Mouse (Mus musculus) forebrain, postnatal 0 days (tissue): Measurements from ENCODE around the gene Neurod1. TPM values are rescaled to one million over a fixed set of nuclear protein-coding genes. Genes with fewer than 3 reads are reported as not detected.
A peak's percentile ranks its signal among the peaks of the same experiment; 100 is the strongest.

Experiments
- ATAC-seq: fragments of 200-750 bp; cut with Nextera tagmentation; 2 replicates; pipeline ENCODE4 v1.8.0; 2017; ENCODE audit warnings: mild to moderate bottlenecking, moderate library complexity
- DNase-seq: peaks from one replicate; pipeline ENCODE4 v3.0.0-alpha.2; 2015
- H3K27ac ChIP-seq: fragments of 300-500 bp; sonication (generic); 2 replicates; pipeline ENCODE4 v1.5.1; 2014; ENCODE audit warnings: low read depth, mild to moderate bottlenecking, antibody characterized with exemption, low read length, moderate library complexity, mixed read lengths
- H3K27me3 ChIP-seq: fragments of 300-500 bp; sonication (generic); 2 replicates; pipeline ENCODE4 v1.6.1; 2014; ENCODE audit warnings: mild to moderate bottlenecking, low read length, mixed read lengths; ENCODE audit not compliant: insufficient read depth
- H3K36me3 ChIP-seq: fragments of 300-500 bp; sonication (generic); 2 replicates; pipeline ENCODE4 v1.6.1; 2014; ENCODE audit warnings: mild to moderate bottlenecking, moderate library complexity; ENCODE audit not compliant: insufficient read depth
- H3K4me1 ChIP-seq: fragments of 300-500 bp; sonication (generic); 2 replicates; pipeline ENCODE4 v1.6.1; 2014; ENCODE audit warnings: antibody characterized with exemption; ENCODE audit not compliant: insufficient read depth
- H3K4me2 ChIP-seq: fragments of 300-500 bp; sonication (generic); 2 replicates; pipeline ENCODE4 v1.6.1; 2014; ENCODE audit warnings: low read depth, mild to moderate bottlenecking, moderate library complexity
- H3K4me3 ChIP-seq: fragments of 300-500 bp; sonication (generic); 2 replicates; pipeline ENCODE4 v1.5.1; 2014; ENCODE audit warnings: low read depth, low read length, mixed read lengths
- H3K9ac ChIP-seq: fragments of 300-500 bp; sonication (generic); 2 replicates; pipeline ENCODE4 v1.6.1; 2014; ENCODE audit warnings: mild to moderate bottlenecking
- H3K9me3 ChIP-seq: fragments of 300-500 bp; sonication (generic); 2 replicates; pipeline ENCODE4 v1.6.1; 2016; ENCODE audit warnings: low read length
- CTCF ChIP-seq: sonication (generic); IDR thresholded peaks from 2 replicates; pipeline ENCODE4 v1.5.1; 2016; ENCODE audit warnings: antibody characterized with exemption, control low read depth, low read depth
- WGBS: fragments of 180-500 bp; shearing (Covaris S2); extraction: QIAGEN DNeasy Blood & Tissue Kit; methylation state at CpG from one replicate; pipeline ENCODE4 v1.1.7; 2014; 5-methylcytosine and 5-hydroxymethylcytosine counted together
- polyA plus RNA-seq: library from polyadenylated mRNA; unstranded; fragments of >200 nt; fragmentation: Nextera tagmentation; extraction: Ambion mirVana; gene quantifications from 2 replicates; pipeline ENCODE4 v1.2.1, GENCODE M21; 2015
- total RNA-seq: library from RNA; depleted of rRNA; stranded (reverse); fragments of >200 nt; gene quantifications from 2 replicates; pipeline ENCODE4 v1.2.3, GENCODE M21; 2014; rRNA removed

The Neurod1 gene
- total RNA-seq: 14.2 and 15.9 TPM in 2 replicates
- polyA plus RNA-seq: 29.8 and 43.0 TPM in 2 replicates

DNA sequence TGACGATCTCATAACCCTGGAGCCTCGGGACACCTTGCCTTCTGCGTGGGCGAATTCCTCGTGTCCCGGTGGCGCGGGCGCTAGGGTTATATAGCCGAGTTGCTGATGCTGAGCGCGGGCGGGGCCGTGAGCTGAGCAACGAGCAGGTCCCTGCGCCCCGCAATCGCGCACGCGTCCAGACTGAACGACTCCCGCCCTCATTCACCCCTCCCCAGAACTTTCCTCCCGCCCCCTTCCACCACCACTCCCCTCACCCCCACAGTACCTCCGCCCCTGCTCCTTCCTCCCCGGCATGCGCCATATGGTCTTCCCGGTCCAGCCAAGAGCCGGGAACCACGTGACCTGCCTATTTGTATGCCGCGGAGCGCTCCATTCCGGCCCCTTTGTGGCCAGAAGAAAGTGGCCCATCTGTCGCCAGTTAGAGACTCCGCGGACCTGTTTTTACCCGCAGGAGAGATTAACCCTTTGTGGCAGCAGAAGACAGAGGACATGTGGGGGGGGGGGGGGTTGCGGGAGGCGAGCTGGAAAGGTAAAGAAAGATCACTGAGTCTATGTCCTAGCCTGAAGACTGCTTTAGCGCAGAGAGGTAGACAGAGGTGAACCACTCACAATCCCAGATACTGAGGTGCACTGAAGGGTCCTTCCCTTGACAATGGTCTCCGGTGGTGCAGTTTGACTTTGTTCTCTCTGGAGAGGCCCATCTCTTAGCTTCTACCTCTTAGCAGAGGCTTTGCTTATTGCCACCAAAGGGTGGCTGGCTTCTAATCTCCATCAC, at the start of gene Neurod1, which contains the start of gene Cerkl:
Neurod1 (minus strand) TSS at position 177 of the 775 bp plus-strand sequence.
Cerkl (minus strand) TSS at position 211 of the 775 bp plus-strand sequence.
- ATAC-seq (peak; percentile 81), DNase-seq (peak; percentile 85)
- 5% methylated on average over 42 of the region's 42 CpGs for WGBS
- Histone ChIP-seq H3K27me3 (peaks cover 29% of the 10 kb centered on the region), H3K4me2 (peak within 1 kb of the TSS; percentile 59), H3K4me1 (peaks cover 12% of the 10 kb centered on the region), H3K9me3 (no peaks in the 10 kb centered on the region), H3K36me3 (no peaks in the 10 kb centered on the region), H3K9ac (peak within 1 kb of the TSS; percentile 50), H3K4me3 (peak within 1 kb of the TSS; percentile 48), H3K27ac (peak within 1 kb of the TSS; percentile 69)
- no peak for TF ChIP-seq CTCF

DNA sequence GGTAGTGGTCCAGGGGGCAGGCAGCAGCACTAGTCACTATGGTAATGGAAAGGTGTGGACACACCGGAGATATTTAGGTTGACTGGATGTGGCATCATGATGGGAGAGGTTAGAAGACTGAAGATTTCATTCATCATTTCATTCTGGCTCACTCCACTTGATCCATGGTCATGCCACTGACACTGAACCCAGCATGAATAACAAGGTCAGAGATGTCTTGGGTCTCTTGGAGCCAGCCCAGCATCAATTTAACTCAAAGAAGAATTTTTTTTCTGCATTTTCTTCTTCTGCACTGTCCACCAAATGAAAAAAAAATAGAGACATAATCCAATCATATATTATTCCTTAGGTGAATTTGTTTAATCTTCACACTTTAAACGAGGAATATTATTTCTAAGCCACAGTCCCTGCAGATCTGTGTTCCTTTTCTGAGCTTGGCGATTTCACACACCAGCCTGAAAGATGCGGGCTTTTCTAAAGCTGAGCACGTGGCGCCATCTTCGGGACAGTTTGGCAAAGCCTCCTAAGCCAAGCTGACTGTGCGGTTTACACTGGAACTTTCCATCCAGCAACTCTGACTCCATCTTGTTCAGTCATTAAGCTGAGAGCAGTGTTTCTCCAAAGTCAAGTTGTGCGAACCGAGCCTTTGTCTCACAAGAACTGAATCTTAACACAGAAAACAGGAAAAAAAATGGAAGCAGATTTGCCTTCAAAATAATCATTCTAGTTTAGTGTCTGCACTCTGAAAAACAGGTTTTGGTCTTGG, 42.6 kb upstream of the Neurod1 start:
- H3K9ac ChIP-seq: no peak overlapping the region
- H3K27ac ChIP-seq: no peak overlapping the region
- no peak overlapping the region for H3K4me2 ChIP-seq
- H3K36me3 ChIP-seq: no peaks in the 10 kb centered on the region
- no peaks in the 10 kb centered on the region for H3K9me3 ChIP-seq
- DNase-seq (peak; percentile 95), ATAC-seq (peak; percentile 95)
- no peaks in the 10 kb centered on the region for H3K27me3 ChIP-seq
- WGBS: 20% methylated on average over 10 of the region's 10 CpGs
- no peak overlapping the region for H3K4me3 ChIP-seq
- H3K4me1 ChIP-seq: no peaks in the 10 kb centered on the region
- peak; percentile 94 for TF ChIP-seq CTCF

- TF ChIP-seq CTCF: no peak
- no peak overlapping the region for H3K27ac ChIP-seq
- H3K9me3 ChIP-seq: no peaks in the 10 kb centered on the region
- H3K36me3 ChIP-seq: no peaks in the 10 kb centered on the region
- no peak overlapping the region for H3K4me2 ChIP-seq
- DNase-seq (no peak), ATAC-seq (no peak)
- no peak overlapping the region for H3K9ac ChIP-seq
- H3K4me1 ChIP-seq: no peaks in the 10 kb centered on the region
- WGBS: 62% methylated on average over 3 of the region's 3 CpGs
- H3K27me3 ChIP-seq: no peaks in the 10 kb centered on the region
- no peak overlapping the region for H3K4me3 ChIP-seq
Observed at GRCm38 (mm10) chr2:79485127-79485526, 28.6 kb upstream of the Neurod1 start.

GRCm38 (mm10) chr2:79482511-79482910, 26.0 kb upstream of the Neurod1 start:
- Histone ChIP-seq H3K27ac (no peak overlapping the region), H3K4me3 (no peak overlapping the region), H3K36me3 (no peaks in the 10 kb centered on the region), H3K9ac (no peak overlapping the region), H3K4me2 (no peak overlapping the region), H3K4me1 (no peaks in the 10 kb centered on the region), H3K27me3 (no peaks in the 10 kb centered on the region), H3K9me3 (no peaks in the 10 kb centered on the region)
- 92% methylated on average over 2 of the region's 2 CpGs for WGBS
- TF ChIP-seq CTCF: no peak
- ATAC-seq (no peak), DNase-seq (no peak)

DNA sequence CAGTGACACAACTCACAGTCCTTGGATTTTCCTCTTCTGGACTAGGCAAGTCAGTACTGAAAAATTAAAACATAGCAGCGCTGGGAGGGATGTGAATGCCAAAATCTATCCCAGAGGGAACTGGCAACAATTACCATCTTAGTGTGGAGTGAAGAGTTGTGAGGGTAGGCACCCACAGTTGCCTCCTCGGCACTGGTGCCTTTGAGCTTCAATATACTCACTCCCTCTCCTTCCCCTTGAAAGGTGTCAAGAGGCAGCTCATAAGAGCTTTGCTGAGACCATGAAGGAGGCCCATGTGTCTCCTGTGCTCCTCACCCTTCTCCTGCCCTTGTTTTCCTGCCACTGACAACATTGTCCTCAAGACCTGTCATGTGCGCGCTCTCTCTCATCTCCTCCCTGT, 5.9 kb upstream of the Neurod1 start:
- WGBS: 79% methylated on average over 4 of the region's 4 CpGs
- Histone ChIP-seq H3K4me1 (peaks cover 12% of the 10 kb centered on the region), H3K9me3 (no peaks in the 10 kb centered on the region), H3K36me3 (no peaks in the 10 kb centered on the region), H3K9ac (no peak overlapping the region), H3K4me3 (no peak overlapping the region), H3K4me2 (no peak overlapping the region), H3K27me3 (peaks cover 18% of the 10 kb centered on the region), H3K27ac (no peak overlapping the region)
- DNase-seq (no peak), ATAC-seq (no peak)
- TF ChIP-seq CTCF: no peak

- Histone ChIP-seq H3K27me3 (peaks cover 18% of the 10 kb centered on the region), H3K9ac (no peak overlapping the region), H3K9me3 (no peaks in the 10 kb centered on the region), H3K36me3 (no peaks in the 10 kb centered on the region), H3K27ac (no peak overlapping the region), H3K4me2 (no peak overlapping the region), H3K4me3 (no peak overlapping the region), H3K4me1 (peaks cover 12% of the 10 kb centered on the region)
- no peak for ATAC-seq
- WGBS: 55% methylated on average over 2 of the region's 2 CpGs
- no peak for TF ChIP-seq CTCF
- DNase-seq: no peak
Observed at GRCm38 (mm10) chr2:79461861-79462260, 5.3 kb upstream of the Neurod1 start.

- 12% methylated on average over 2 of the region's 2 CpGs for WGBS
- no peak for ATAC-seq
- no peak for TF ChIP-seq CTCF
- no peak overlapping the region for H3K4me3 ChIP-seq
- no peaks in the 10 kb centered on the region for H3K9me3 ChIP-seq
- H3K27ac ChIP-seq: no peak overlapping the region
- H3K4me1 ChIP-seq: peaks cover 12% of the 10 kb centered on the region
- peaks cover 18% of the 10 kb centered on the region for H3K27me3 ChIP-seq
- no peak for DNase-seq
- no peaks in the 10 kb centered on the region for H3K36me3 ChIP-seq
- H3K4me2 ChIP-seq: no peak overlapping the region
- H3K9ac ChIP-seq: no peak overlapping the region
Observed at GRCm38 (mm10) chr2:79460586-79460985, 4.0 kb upstream of the Neurod1 start.
